Mouse (Mus musculus): Measurements from ENCODE around the gene Arl10.

- TF ChIP-seq POLR2A (IDR thresholded peaks at IDR 0.05; ENCODE audit: borderline replicate concordance, control insufficient read depth, low read depth, low read length): no peak
- no peak for TF ChIP-seq CTCF (IDR thresholded peaks at IDR 0.05; ENCODE audit: control insufficient read depth, insufficient read depth, low read length)
Observed at GRCm38 (mm10) chr13:54527140-54527539, 47.7 kb upstream of the Arl10 start.

All from bone marrow, adult 2 months (tissue).